Mouse (Mus musculus): ENCODE measurements around the gene Tnni3.
A peak's percentile ranks its signal among the peaks of the same experiment; 100 is the strongest.

Gene Tnni3

DNA sequence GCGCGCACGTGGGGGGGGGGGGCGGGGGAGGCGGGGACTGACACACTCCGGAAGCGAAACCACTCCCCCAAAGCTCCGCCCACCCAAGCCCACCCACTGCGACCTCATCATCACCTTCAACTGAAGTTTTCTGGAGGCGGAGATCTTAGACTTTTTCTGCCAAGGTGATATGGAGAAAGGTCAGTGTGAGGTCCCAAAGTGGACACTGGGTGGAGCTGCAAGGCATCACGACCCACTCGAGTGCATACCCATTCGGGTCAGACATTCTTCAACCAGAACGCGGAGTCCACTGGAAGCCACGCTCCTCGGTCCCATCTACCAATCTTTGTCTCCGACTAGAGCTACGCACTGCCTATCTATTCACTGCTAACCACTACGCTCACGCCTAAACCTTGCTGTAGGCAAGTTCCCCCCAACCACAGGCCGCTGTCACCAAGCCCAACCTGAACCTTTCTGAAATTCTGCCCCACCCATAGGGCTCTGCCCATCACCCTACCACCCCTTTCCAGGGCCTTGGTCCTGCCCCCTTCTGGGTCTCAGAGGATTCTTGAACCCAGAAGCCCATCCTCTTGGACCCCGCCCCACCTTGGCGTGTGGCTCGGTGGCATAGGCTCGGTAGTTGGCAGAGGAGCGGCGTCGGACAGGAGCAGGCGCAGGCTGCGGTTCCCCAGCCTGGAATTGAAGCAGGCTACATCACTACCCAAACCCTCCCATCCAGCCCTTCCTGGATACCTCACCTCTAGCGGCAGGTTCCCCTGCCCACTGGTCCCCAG, 2.6 kb downstream of the Tnni3 start:
- no peak for DNase-seq (ENCODE audit: low spot score in 2 of 2)

DNA sequence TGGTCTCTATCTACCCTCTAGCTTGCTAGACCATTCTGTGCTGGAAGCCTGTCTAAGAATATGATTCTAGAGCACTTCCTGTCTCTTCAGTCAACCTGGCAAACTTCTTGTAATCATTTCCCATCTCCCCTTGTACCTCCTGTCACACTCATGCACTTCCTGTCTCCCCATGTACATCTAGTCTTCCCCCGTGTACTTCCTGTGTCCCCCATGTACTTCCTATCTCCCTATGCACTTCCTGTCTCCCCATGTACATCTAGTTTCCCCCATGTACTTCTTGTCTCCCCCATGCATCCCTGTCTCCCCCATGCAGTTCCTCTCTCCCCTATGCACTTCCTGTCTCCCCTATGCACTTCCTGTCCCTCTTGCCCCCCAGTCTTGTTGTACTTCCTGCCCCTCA, 5.5 kb downstream of the Tnni3 start:
- DNase-seq (ENCODE audit: low spot score in 2 of 2), result no peak

DNA sequence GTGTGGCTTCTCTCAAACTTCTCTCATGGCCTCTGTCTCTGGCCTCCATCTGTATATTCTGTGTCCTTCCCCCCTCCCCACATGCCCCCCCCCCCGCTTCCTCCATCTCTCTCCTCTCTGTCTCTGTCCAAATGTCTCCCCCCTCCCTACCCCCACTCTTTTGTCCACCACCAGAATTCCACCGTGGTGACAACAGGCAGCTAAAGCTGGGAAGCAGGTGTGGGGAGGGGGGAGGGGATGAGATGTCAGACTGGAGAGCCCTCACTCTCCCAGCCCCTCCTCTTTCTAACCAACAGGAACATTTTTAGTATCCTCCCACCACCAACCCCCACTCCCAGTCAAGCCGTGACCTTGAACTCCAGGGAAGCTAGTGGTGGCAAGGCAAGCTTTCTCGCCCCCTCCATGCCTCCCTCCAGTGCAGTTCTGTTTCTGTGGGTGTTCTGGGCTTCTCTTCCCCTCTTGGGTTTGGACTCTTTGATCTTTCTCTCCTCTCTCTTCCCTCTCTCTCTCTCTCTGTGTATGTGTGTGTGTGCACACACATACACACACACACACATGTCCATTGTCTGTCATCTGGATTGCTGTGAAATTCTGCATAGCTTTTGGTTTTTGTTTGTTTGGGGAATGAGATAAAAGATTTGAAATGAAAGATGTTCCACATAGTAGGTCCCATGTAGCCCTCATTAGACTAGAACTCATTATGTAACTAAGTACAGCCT, 7.5 kb downstream of the Tnni3 start, which contains the start of gene Tnnt1:
Tnnt1 (minus strand) TSS at position 51 of the 719 bp plus-strand sequence.
- DNase-seq (ENCODE audit: low spot score in 2 of 2), result no peak

DNA sequence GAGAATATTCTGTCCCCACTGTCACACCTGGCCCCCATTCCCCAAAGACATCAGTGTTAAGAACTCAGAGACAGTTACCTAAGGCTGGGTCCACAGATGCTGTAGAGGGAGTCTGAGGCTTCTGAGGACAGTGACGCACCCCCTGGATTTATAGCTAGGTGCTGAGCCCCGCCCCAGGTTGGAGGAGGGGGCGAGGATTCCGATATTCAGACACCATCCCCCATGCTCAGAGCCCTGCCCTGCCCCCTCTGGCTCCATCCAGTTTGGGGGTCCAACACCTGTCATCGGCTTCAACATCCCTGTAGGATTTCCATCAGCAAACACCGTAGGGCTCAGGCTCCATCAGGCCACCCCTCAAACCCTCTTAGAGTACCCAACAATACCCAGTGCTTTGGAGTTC, 8.2 kb downstream of the Tnni3 start:
- DNase-seq (ENCODE audit: low spot score in 2 of 2), result no peak

DNA sequence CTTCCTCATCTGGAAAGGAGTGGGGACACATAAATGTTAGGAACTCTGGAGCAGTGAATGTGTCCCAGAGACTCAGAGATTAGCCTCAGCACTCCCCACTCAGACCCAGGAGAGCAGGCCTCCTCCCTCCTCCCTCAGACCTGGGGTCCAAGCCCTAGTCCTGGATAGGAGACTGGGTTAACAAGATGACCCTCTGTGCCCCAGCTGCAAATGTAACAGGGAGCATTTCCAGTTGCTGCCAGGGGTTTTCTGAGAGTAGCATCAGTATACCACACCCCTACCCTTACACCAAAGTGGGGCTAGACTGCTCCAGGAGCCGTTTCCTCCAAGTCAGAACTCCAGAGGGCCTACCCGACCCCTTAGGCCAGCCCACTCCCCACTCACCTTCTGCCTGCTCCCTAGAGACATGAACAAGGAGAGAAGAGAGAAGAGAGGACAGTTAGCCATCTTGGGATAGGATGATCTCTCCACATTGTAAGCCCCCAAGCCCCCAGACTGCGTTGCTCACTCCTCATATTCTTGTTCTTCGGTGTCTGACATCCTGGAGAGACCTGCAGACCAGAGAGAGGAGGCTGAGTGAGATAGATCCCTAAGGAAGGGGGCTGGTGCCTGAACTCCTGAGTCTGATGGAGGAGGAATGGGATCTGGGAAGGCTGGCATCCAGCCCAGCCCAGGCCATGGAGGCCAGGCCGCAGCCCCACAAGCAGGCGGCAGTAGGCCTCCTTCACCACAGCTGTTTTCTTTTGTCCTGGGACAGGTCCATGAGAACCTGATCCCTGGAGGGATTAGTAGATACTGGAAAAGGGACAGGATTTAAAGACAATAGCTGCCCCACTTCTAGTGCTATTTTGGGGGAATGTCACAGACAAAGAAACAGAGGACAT, 10.0 kb downstream of the Tnni3 start:
- DNase-seq (ENCODE audit: low spot score in 2 of 2), result no peak

GRCm38 (mm10) chr7:4513236-4513635, 10.8 kb downstream of the Tnni3 start:
- peak in 1 of 2 experiments; percentile 42 for DNase-seq (ENCODE audit: low spot score in 2 of 2)

- no peak for DNase-seq (ENCODE audit: low spot score in 2 of 2)
Measured at GRCm38 (mm10) chr7:4511489-4512224, 12.4 kb downstream of the Tnni3 start.

DNA sequence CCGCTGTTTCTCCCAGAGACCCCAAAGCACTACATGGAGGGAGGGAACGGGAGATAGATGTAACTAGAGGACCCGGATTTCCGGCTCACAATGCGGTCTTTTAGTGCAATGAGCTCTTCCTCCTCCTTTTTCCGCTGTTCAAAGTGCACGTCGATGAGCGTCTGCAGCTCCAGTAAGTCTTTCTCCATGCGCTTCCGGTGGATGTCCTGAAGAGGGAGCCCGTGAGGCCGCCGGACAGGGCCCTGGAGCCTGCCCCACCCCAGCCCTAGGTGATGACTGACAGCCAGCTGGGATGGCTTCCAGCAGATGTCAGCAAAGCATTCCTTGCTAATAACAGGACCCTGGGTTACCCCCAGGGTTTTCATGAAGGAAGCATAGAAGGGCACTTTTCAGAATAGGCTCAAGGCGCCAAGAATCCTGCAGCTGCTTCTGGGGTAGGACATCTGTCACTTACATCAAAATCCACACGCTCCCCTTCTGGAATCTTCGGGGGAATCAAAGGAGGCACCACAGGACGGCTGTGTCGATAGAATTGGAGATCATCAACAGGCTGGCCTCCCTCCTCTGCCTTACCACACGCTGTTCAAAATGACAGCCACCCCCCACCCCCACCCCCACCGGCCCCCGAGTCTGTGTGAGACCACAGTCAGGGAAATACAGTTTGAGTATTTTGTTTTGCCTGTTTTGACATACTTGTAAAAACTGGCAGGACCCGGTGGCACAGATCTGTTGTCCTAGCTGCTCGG, 14.0 kb downstream of the Tnni3 start:
- DNase-seq (ENCODE audit: low spot score in 2 of 2), result peak; percentile 55 to 60

DNA sequence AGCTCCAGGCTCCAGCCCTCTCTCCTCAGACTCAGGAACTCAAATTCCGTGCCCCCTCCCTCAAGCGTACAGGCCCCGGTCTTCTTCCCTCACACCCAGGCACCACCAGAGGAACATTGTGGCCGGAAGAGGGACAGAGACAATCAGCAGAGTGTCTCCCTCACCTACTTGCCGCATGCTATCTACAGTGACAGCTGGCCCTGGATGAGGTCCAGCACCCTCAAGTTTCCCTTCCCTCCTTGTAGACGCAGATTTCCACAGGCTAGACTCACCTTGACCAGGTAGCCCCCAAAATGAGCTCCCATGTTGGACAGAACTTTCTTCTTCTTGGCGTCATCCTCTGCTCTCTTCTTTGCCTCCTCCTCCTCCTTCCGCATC, 15.3 kb downstream of the Tnni3 start:
- DNase-seq (ENCODE audit: low spot score in 2 of 2), result no peak

DNA sequence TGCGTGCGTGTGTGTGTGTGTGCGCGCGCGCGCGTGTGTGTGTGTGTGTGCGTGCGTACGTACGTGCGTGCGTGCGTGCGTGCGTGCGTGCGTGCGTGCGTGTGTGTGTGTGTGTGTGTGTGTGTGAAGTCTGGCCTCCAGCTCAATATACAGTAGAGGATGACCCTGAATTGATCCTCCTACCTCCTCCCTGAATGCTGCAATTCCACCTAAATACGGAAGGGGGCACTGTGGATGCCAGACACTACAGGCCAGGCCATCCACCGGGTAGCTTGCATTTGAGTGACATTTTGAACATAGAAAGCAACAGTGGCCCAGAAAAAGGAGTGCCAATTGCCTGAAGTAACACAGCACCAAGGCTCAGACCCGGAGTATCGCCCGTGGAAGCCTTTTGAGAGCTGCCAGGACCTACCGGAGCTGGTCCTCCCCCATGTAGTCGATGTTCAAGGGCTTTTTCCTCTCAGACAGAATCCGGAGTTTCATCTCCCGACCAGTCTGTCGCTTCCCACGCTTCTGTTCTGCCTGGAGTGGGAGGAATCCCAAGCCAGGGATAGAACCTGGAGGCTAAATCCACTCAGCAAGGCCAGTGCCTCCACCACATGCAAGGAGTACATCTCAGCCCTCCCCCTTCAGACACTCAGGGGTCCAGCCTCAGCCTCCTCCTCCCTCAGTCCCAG, 15.8 kb downstream of the Tnni3 start:
- DNase-seq (ENCODE audit: low spot score in 2 of 2), result no peak

GRCm38 (mm10) chr7:4507220-4507619, 16.8 kb downstream of the Tnni3 start:
- DNase-seq (ENCODE audit: low spot score in 2 of 2), result no peak

DNA sequence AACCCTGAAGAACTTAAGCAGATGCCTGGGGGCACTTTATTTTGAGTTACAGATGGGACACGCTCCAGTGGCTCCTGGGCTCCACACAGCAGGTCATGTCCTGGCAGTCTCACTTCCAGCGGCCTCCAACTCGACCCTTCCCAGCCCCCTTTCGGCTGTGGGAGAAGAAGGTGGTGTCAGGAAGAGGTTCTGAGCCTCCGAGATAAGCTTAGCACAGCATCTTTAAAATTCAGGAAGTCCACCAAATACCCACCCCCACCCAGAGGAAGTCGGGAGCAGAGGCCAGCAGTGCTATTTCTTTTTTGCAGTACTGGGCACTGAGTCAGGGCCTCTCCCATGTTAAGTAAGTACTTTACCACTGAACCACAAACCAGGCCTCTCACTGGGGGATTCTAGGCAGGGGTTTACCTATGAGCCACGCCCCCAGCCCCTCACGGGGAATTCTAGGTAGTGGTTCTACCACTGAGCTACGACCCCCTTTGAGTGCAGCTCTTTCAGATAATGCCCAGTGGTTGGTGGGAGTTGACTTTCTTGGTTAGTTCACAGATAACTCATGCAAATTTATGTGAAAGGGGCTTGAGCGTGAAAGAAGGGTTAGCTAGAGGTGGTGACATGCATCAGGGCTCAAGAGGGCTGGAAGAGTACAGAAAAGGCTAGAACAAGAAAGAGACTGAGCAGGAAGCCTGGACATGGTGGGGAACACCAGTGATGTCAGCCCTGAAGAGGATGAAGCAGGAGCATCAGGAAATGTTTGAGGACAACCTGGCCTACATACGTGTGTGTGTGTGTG, 19.2 kb downstream of the Tnni3 start:
- DNase-seq (ENCODE audit: low spot score in 2 of 2), result no peak

GRCm38 (mm10) chr7:4503858-4504257, 20.2 kb downstream of the Tnni3 start:
- no peak for DNase-seq (ENCODE audit: low spot score in 2 of 2)

DNA sequence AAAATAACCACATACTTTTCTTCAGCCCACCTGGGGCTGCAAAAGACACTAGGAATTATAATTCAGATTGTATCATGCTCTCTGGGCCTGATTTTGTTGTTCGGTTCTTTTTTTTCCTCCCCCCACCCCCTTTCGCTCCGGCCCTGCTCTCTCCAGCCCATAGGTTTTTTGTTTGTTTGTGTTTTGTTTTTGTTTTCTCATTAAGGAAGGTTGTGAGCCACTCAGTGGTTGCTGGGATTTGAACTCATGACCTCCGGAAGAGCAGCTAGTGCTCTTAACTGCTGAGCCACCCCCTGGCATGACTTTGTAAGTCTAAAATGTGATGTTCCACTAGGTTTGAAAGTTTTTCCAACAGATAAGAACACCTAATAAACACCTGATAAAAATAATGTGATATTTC, 20.9 kb downstream of the Tnni3 start:
- DNase-seq (ENCODE audit: low spot score in 2 of 2), result no peak

- no peak for DNase-seq (ENCODE audit: low spot score in 2 of 2)
Measured at GRCm38 (mm10) chr7:4502421-4503090, 21.5 kb downstream of the Tnni3 start.

DNA sequence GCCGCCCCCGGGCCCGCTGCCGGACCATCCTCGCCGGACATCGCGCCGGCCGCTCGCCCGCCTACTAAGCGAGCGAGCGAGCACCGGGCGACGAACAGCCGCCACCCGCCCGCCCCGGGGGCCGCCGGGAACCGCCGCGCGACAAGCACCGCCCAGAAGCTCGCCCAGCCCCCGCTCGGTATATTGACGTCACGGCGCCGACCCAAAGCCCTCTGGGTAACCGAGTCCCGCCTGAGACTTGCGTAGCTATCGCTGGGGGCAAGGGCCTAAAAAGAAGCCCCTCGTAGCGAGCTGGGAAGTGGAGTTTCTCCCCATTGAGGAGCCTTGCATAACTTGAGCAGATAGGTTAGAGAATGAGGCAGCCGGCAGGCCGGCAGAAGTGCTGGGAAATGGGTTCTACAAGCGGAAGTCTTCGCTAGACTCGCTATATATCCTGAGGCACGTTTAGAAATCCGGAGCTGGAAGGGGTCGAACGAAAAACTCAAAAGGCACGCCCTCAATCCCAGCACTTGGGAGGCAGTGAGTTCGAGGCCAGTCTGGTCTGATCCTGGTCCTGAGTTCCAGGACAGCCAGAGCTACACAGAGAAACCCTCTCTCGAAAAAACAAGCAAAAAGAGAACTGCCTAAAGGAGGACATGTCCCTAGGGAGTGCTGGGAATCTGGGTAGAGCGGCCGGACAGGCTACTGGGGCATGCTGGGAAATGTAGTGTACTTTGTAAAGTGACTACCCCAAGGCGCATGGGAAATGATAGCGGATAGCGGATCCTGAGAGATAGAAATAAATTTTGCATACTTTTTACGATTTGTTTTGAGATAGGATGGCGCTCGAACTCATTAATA, 22.3 kb downstream of the Tnni3 start, which contains the start of gene Ppp1r12c:
Ppp1r12c (minus strand) TSS at position 123 of the 840 bp plus-strand sequence.
- DNase-seq (ENCODE audit: low spot score in 2 of 2), result peak; percentile 89 to 93

DNA sequence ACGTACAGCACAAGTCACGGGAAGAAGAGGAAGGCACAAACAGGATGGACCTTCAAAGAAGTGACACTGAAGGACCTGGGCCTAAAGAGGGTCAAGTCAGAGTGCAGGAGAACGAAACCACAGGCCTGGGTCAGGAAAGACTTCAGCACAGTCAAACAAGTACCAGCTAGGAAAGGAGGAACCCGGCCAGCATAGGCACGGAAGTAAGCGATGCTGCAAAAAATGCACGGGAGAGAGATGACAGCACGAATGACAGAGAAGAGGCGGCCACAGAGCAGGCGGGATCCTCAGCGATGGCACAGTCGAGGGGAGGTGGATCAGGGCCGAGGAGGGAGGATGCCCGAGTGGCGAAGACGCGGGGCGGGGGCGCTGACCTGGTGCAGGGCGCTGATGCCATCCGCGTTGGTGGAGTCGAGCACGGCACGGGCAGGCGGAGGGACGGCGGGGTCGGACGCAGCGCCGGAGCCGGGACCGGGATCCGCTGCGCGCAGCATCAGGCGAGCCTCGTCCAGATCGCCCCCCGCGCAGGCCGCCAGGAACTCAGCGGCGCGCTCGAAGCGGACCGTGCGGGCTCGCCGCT, 23.0 kb downstream of the Tnni3 start:
- DNase-seq (ENCODE audit: low spot score in 2 of 2), result peak; percentile 36 to 42
